Mouse (Mus musculus) intestine, embryonic 16.5 days (tissue): ENCODE results near the gene D17Wsu92e. TPM values are rescaled to one million over a fixed set of nuclear protein-coding genes. Genes with fewer than 3 reads are reported as not detected.
A peak's percentile ranks its signal among the peaks of the same experiment; 100 is the strongest.

ENCODE experiments used
- ATAC-seq: fragments of 200-750 bp; cut with Nextera tagmentation; 2 replicates; pipeline ENCODE4 v1.8.0; 2017; ENCODE audit warnings: moderate TSS enrichment, moderate library complexity
- H3K27ac ChIP-seq: fragments of 300-500 bp; sonication (generic); 2 replicates; pipeline ENCODE4 v1.5.1; 2014; ENCODE audit warnings: mild to moderate bottlenecking, low read length
- H3K27me3 ChIP-seq: fragments of 300-500 bp; sonication (generic); replicated peaks from 2 replicates; pipeline ENCODE4 v1.6.1; 2014; ENCODE audit warnings: low read length, control low read depth, mixed read lengths; ENCODE audit not compliant: control insufficient read depth, insufficient read depth
- H3K36me3 ChIP-seq: fragments of 300-500 bp; sonication (generic); 2 replicates; pipeline ENCODE4 v1.6.1; 2014; ENCODE audit warnings: low read length, control low read depth; ENCODE audit not compliant: control insufficient read depth, insufficient read depth
- H3K4me1 ChIP-seq: fragments of 300-500 bp; sonication (generic); 2 replicates; pipeline ENCODE4 v1.6.1; 2014; ENCODE audit warnings: low read length, control low read depth, mixed read lengths; ENCODE audit not compliant: control insufficient read depth, insufficient read depth
- H3K4me2 ChIP-seq: fragments of 300-500 bp; sonication (generic); 2 replicates; pipeline ENCODE4 v1.6.1; 2014; ENCODE audit warnings: low read depth, low read length, control low read depth
- H3K4me3 ChIP-seq: fragments of 300-500 bp; sonication (generic); 2 replicates; pipeline ENCODE4 v1.5.1; 2014; ENCODE audit warnings: mild to moderate bottlenecking, low read length
- H3K9ac ChIP-seq: fragments of 300-500 bp; sonication (generic); 2 replicates; pipeline ENCODE4 v1.6.1; 2014; ENCODE audit warnings: low read depth, low read length
- H3K9me3 ChIP-seq: fragments of 300-500 bp; sonication (generic); 2 replicates; pipeline ENCODE4 v1.6.1; 2016; ENCODE audit warnings: low read length, control low read depth; ENCODE audit not compliant: control insufficient read depth
- WGBS: fragments of 180-500 bp; shearing (Covaris S2); extraction: QIAGEN DNeasy Blood & Tissue Kit; methylation state at CpG from one replicate; pipeline ENCODE4 v1.1.7; 2014; 5-methylcytosine and 5-hydroxymethylcytosine counted together
- polyA plus RNA-seq: library from polyadenylated mRNA; unstranded; fragments of >200 nt; fragmentation: Nextera tagmentation; extraction: Ambion mirVana; gene quantifications from 2 replicates; pipeline ENCODE4 v1.2.1, GENCODE M21; 2015

Gene D17Wsu92e
- polyA plus RNA-seq, 1 experiment from 2014 or later, result 14.7 TPM

- H3K9me3 ChIP-seq, result no peaks in the 10 kb centered on the region
- H3K36me3 ChIP-seq, result no peaks in the 10 kb centered on the region
- H3K4me3 ChIP-seq, result peak overlapping the region; percentile 26
- under 1% methylated on average over 34 of the region's 34 CpGs for WGBS
- H3K9ac ChIP-seq, result peak overlapping the region; percentile 62
- no peak overlapping the region for H3K27ac ChIP-seq
- ATAC-seq, result peak; percentile 44; the same call in 1 of the 2 replicates
- peak overlapping the region; percentile 59 for H3K4me2 ChIP-seq
- H3K4me1 ChIP-seq, result no peaks in the 10 kb centered on the region
- peaks cover 2% of the 10 kb centered on the region; the same call in 1 of the 2 replicates for H3K27me3 ChIP-seq
Observed at GRCm38 (mm10) chr17:27702518-27702917, 117.9 kb downstream of the D17Wsu92e start.

- H3K9me3 ChIP-seq, result no peaks in the 10 kb centered on the region
- H3K4me2 ChIP-seq, result no peak overlapping the region
- no peak overlapping the region for H3K27ac ChIP-seq
- H3K27me3 ChIP-seq, result peaks cover 1% of the 10 kb centered on the region; the same call in 1 of the 2 replicates
- H3K4me3 ChIP-seq, result no peak overlapping the region
- ATAC-seq, result no peak
- 68% methylated on average over 6 of the region's 6 CpGs for WGBS
- no peaks in the 10 kb centered on the region for H3K36me3 ChIP-seq
- H3K4me1 ChIP-seq, result no peaks in the 10 kb centered on the region
- no peak overlapping the region for H3K9ac ChIP-seq
Observed at GRCm38 (mm10) chr17:27701856-27702255, 118.6 kb downstream of the D17Wsu92e start.

Other genes starting within 250 kb of the D17Wsu92e start
- 56.6 and 57.4 TPM in 2 replicates for gene Nudt3, start 197.2 kb downstream of the D17Wsu92e start, polyA plus RNA-seq
- gene RPS10-NUDT3, start 185.4 kb downstream of the D17Wsu92e start, polyA plus RNA-seq, result not detected in 2 replicates
- 853 and 934 TPM in 2 replicates for gene Rps10, start 184.0 kb downstream of the D17Wsu92e start, polyA plus RNA-seq
- 2.1 and 2.7 TPM in 2 replicates for gene Pacsin1, start 165.1 kb downstream of the D17Wsu92e start, polyA plus RNA-seq
- gene Spdef, start 91.7 kb downstream of the D17Wsu92e start, polyA plus RNA-seq, result 20.0 and 21.9 TPM in 2 replicates
- gene Snrpc, start 17.5 kb upstream of the D17Wsu92e start, polyA plus RNA-seq, result 218 and 242 TPM in 2 replicates
- gene Uhrf1bp1, start 35.8 kb upstream of the D17Wsu92e start, polyA plus RNA-seq, result 2.3 and 2.9 TPM in 2 replicates
- 10.0 and 11.4 TPM in 2 replicates for gene Anks1, start 88.7 kb upstream of the D17Wsu92e start, polyA plus RNA-seq
- gene Taf11, start 89.2 kb upstream of the D17Wsu92e start, polyA plus RNA-seq, result 41.5 and 51.6 TPM in 2 replicates